Mouse (Mus musculus) limb, embryonic 11.5 days (tissue): ENCODE results near the gene Enox2. TPM values are rescaled to one million over a fixed set of nuclear protein-coding genes. Genes with fewer than 3 reads are reported as not detected.
"Not testable (repeated sequence)": the region's sequence is repeated elsewhere in the genome, so short reads cannot be mapped to it uniquely, and the experiment has no call there.

Experiments used
- ATAC-seq: fragments of 200-750 bp; cut with Nextera tagmentation; 2 replicates; pipeline ENCODE4 v1.8.0; 2017; ENCODE audit warnings: low read depth; ENCODE audit not compliant: insufficient number of reproducible peaks, low FRiP score, low TSS enrichment
- DNase-seq: peaks from one replicate; pipeline ENCODE4 v3.0.0-alpha.2; 2015; ENCODE audit warnings: low spot score
- H3K27ac ChIP-seq: fragments of 300-500 bp; sonication (generic); replicated peaks from 2 replicates; pipeline ENCODE4 v1.5.1; 2014; ENCODE audit warnings: low read depth, mild to moderate bottlenecking, low read length
- H3K27me3 ChIP-seq: fragments of 300-500 bp; sonication (generic); 2 replicates; pipeline ENCODE4 v1.6.1; 2014; ENCODE audit warnings: mild to moderate bottlenecking, low read length, mixed read lengths; ENCODE audit not compliant: control insufficient read depth, insufficient read depth
- H3K36me3 ChIP-seq: fragments of 300-500 bp; sonication (generic); 2 replicates; pipeline ENCODE4 v1.6.1; 2014; ENCODE audit warnings: mild to moderate bottlenecking, low read length, moderate library complexity, mixed read lengths; ENCODE audit not compliant: control insufficient read depth, insufficient read depth
- H3K4me1 ChIP-seq: fragments of 300-500 bp; sonication (generic); 2 replicates; pipeline ENCODE4 v1.6.1; 2014; ENCODE audit warnings: low read length, mixed read lengths; ENCODE audit not compliant: control insufficient read depth, insufficient read depth
- H3K4me2 ChIP-seq: fragments of 300-500 bp; sonication (generic); 2 replicates; pipeline ENCODE4 v1.6.1; 2014; ENCODE audit warnings: low read depth, mild to moderate bottlenecking, moderate library complexity; ENCODE audit not compliant: severe bottlenecking
- H3K4me3 ChIP-seq: fragments of 300-500 bp; sonication (generic); 2 replicates; pipeline ENCODE4 v1.5.1; 2014; ENCODE audit warnings: low read depth, low read length
- H3K9ac ChIP-seq: fragments of 300-500 bp; sonication (generic); 2 replicates; pipeline ENCODE4 v1.6.1; 2014; ENCODE audit warnings: mild to moderate bottlenecking, low read length
- H3K9me3 ChIP-seq: fragments of 300-500 bp; sonication (generic); 2 replicates; pipeline ENCODE4 v1.6.1; 2016; ENCODE audit warnings: low read length; ENCODE audit not compliant: control insufficient read depth
- WGBS: fragments of 180-500 bp; shearing (Covaris S2); extraction: QIAGEN DNeasy Blood & Tissue Kit; methylation state at CpG from one replicate; pipeline ENCODE4 v1.1.7; 2014; 5-methylcytosine and 5-hydroxymethylcytosine counted together
- polyA plus RNA-seq: library from polyadenylated mRNA; unstranded; fragments of >200 nt; fragmentation: Nextera tagmentation; extraction: Ambion mirVana; gene quantifications from 2 replicates; pipeline ENCODE4 v1.2.1, GENCODE M21; 2014

Gene Enox2
- polyA plus RNA-seq, 1 experiment from 2014 or later = 5.8 TPM

DNA sequence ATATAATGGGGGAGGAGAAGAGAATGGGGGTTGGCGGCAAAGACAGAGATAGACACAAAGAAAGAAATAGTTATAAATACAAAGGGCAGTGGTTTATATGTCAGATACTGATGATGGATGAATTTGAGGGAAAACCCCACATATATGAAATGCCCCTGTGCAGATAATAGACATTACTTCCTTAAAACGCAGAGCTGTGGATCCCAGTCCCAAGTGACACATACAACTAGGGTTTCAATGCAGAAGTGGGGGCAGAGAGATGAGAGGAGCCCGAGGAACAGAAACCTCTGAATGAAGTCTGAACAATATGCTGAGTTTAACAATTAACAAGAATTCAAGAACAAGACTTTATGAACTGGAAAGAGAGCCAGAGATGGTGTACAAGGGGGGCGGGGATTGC is 91.7 kb downstream of the Enox2 start:
- DNase-seq = no peak
- no peak for ATAC-seq
- no peaks in the 10 kb centered on the region for H3K9me3 ChIP-seq
- H3K4me2 ChIP-seq = no peak overlapping the region
- H3K27me3 ChIP-seq = no peaks in the 10 kb centered on the region
- H3K9ac ChIP-seq = no peak overlapping the region
- H3K4me3 ChIP-seq = no peak overlapping the region
- WGBS = 91% methylated on average over 4 of the region's 4 CpGs
- H3K27ac ChIP-seq = no peak overlapping the region
- no peaks in the 10 kb centered on the region for H3K36me3 ChIP-seq
- no peaks in the 10 kb centered on the region for H3K4me1 ChIP-seq

GRCm38 (mm10) chrX:49181136-49181535 is 106.9 kb downstream of the Enox2 start:
- ATAC-seq (no peak), DNase-seq (no peak)
- 78% methylated on average over 3 of the region's 3 CpGs for WGBS

DNA sequence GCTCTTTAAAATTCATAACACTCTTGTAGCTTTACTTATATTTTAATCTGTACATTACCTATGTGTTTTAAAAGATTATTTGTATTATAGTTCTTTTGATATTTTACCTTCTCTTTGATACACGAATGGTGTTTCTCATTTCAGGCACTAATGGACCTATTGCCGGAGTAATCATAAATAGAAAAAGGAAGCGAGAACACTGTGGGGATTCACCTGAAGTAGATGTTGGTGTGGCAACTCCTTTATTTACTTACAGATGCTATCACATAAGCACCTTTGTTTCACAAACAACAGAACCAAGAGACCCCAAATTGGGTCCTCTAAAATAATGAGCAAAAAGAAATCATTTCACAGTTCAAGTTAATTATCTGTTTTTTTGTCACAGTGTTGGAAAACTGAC is 109.4 kb downstream of the Enox2 start:
- Histone ChIP-seq H3K9me3 (no peaks in the 10 kb centered on the region), H3K4me1 (no peaks in the 10 kb centered on the region), H3K4me3 (no peak overlapping the region), H3K9ac (no peak overlapping the region), H3K27me3 (no peaks in the 10 kb centered on the region), H3K27ac (no peak overlapping the region), H3K36me3 (no peaks in the 10 kb centered on the region), H3K4me2 (no peak overlapping the region)
- DNase-seq (no peak), ATAC-seq (no peak)
- 89% methylated on average over 3 of the region's 3 CpGs for WGBS

More at GRCm38 (mm10) chrX:49181136-49181535, 106.9 kb downstream of the Enox2 start:
- Histone ChIP-seq H3K4me2 (no peak overlapping the region), H3K27ac (no peak overlapping the region), H3K9ac (no peak overlapping the region), H3K4me3 (no peak overlapping the region), H3K4me1 (no peaks in the 10 kb centered on the region), H3K27me3 (no peaks in the 10 kb centered on the region), H3K9me3 (no peaks in the 10 kb centered on the region), H3K36me3 (no peaks in the 10 kb centered on the region)

DNA sequence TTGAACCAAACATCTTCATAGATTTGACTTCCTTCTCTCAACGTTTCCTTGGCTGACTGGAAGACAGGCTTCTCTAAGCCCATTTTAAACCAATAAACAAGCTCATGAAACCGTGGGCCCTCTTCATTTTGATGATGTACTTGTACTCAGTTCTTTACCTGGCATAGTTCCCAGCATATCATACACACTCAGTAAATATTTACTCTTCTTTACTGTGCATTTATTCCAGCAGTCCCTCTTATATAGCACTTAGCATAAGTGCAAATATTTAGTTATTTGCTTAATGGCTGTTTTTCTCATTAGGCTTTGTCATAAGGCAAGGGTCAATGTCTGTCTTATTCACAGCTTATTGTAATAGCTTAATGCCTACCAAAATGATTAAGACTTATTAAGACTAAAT is 133.8 kb downstream of the Enox2 start:
- DNase-seq (no peak), ATAC-seq (no peak)
- no peak overlapping the region for H3K9ac ChIP-seq
- H3K4me3 ChIP-seq = no peak overlapping the region
- no peaks in the 10 kb centered on the region for H3K9me3 ChIP-seq
- no peak overlapping the region for H3K27ac ChIP-seq
- H3K4me2 ChIP-seq = no peak overlapping the region
- H3K27me3 ChIP-seq = no peaks in the 10 kb centered on the region
- no peaks in the 10 kb centered on the region for H3K36me3 ChIP-seq
- 76% methylated on average over 2 of the region's 2 CpGs for WGBS
- no peaks in the 10 kb centered on the region for H3K4me1 ChIP-seq

GRCm38 (mm10) chrX:49124774-49125429 is 163.2 kb downstream of the Enox2 start:
- ATAC-seq = no peak
- Histone ChIP-seq H3K36me3 (no peaks in the 10 kb centered on the region), H3K4me3 (no peak overlapping the region), H3K27ac (no peak overlapping the region), H3K4me1 (no peaks in the 10 kb centered on the region), H3K27me3 (no peaks in the 10 kb centered on the region), H3K9me3 (no peaks in the 10 kb centered on the region), H3K9ac (no peak overlapping the region), H3K4me2 (no peak overlapping the region)
- WGBS = 70% methylated on average over 3 of the region's 3 CpGs
- no peak for DNase-seq

DNA sequence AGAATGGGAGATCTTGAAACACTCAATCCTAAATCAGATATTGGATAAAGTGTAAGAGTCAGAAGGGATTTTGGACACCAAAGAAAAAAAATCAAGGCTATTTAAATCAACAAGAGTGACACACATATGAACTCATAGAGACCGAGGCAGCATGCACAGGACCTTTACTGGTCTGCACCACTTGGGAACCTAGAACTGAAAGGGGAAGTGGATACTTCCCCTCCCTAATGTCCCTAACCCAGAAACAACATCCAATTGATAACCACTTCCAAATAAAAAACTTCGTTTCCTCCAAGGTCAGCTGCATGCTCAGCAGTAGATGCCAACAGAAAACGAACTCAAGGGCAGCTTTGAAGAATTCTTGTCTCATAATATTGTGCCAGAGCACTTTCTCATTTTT is 171.6 kb downstream of the Enox2 start:
- Histone ChIP-seq H3K9me3 (no peaks in the 10 kb centered on the region), H3K4me3 (no peak overlapping the region), H3K27me3 (no peaks in the 10 kb centered on the region), H3K36me3 (no peaks in the 10 kb centered on the region), H3K27ac (no peak overlapping the region), H3K4me1 (no peaks in the 10 kb centered on the region), H3K9ac (no peak overlapping the region), H3K4me2 (no peak overlapping the region)
- ATAC-seq = no peak
- WGBS = 71% methylated on average over 3 of the region's 3 CpGs
- no peak for DNase-seq

GRCm38 (mm10) chrX:49112412-49112811 is 175.6 kb downstream of the Enox2 start:
- no peaks in the 10 kb centered on the region for H3K27me3 ChIP-seq
- H3K4me3 ChIP-seq = no peak overlapping the region
- no peak for ATAC-seq
- WGBS = 46% methylated on average over 3 of the region's 3 CpGs
- H3K4me1 ChIP-seq = no peaks in the 10 kb centered on the region
- no peak overlapping the region for H3K9ac ChIP-seq
- DNase-seq = no peak
- no peak overlapping the region for H3K27ac ChIP-seq
- H3K9me3 ChIP-seq = no peaks in the 10 kb centered on the region
- no peak overlapping the region for H3K4me2 ChIP-seq
- H3K36me3 ChIP-seq = no peaks in the 10 kb centered on the region

- not testable (repeated sequence) for H3K9me3 ChIP-seq, ATAC-seq, H3K9ac ChIP-seq, H3K27me3 ChIP-seq, H3K4me2 ChIP-seq, H3K27ac ChIP-seq, DNase-seq, H3K4me3 ChIP-seq, H3K36me3 ChIP-seq, H3K4me1 ChIP-seq
- WGBS = 96% methylated on average over 1 of the region's 1 CpGs
Measured at GRCm38 (mm10) chrX:49100542-49100941, 187.5 kb downstream of the Enox2 start.

- Histone ChIP-seq H3K4me3 (no peak overlapping the region), H3K9ac (no peak overlapping the region), H3K4me1 (no peaks in the 10 kb centered on the region), H3K4me2 (no peak overlapping the region), H3K9me3 (no peaks in the 10 kb centered on the region), H3K27ac (no peak overlapping the region), H3K27me3 (no peaks in the 10 kb centered on the region), H3K36me3 (no peaks in the 10 kb centered on the region)
- no peak for ATAC-seq
- peak; percentile 21 for DNase-seq
- WGBS = 40% methylated on average over 2 of the region's 2 CpGs
Measured at GRCm38 (mm10) chrX:49096249-49096648, 191.8 kb downstream of the Enox2 start.
